Mouse (Mus musculus) embryonic facial prominence, embryonic 12.5 days (tissue): Measurements from ENCODE around the gene Rab20. TPM values are rescaled to one million over a fixed set of nuclear protein-coding genes. Genes with fewer than 3 reads are reported as not detected.

Experiments
- ATAC-seq: fragments of 200-750 bp; cut with Nextera tagmentation; 2 replicates; pipeline ENCODE4 v1.8.0; 2017; ENCODE audit not compliant: insufficient number of reproducible peaks, insufficient read depth, low FRiP score, low TSS enrichment
- H3K27ac ChIP-seq: fragments of 300-500 bp; sonication (generic); 2 replicates; pipeline ENCODE4 v1.5.1; 2016; ENCODE audit warnings: mild to moderate bottlenecking
- H3K27me3 ChIP-seq: fragments of 300-500 bp; sonication (generic); 2 replicates; pipeline ENCODE4 v1.6.1; 2016; ENCODE audit warnings: mild to moderate bottlenecking, moderate library complexity
- H3K36me3 ChIP-seq: fragments of 300-500 bp; sonication (generic); 2 replicates; pipeline ENCODE4 v1.6.1; 2016; ENCODE audit warnings: mild to moderate bottlenecking
- H3K4me1 ChIP-seq: fragments of 300-500 bp; sonication (generic); 2 replicates; pipeline ENCODE4 v1.6.1; 2016
- H3K4me2 ChIP-seq: fragments of 300-500 bp; sonication (generic); replicated peaks from 2 replicates; pipeline ENCODE4 v1.6.1; 2016; ENCODE audit warnings: mild to moderate bottlenecking, moderate library complexity
- H3K4me3 ChIP-seq: fragments of 300-500 bp; sonication (generic); 2 replicates; pipeline ENCODE4 v1.5.1; 2016; ENCODE audit warnings: mild to moderate bottlenecking
- H3K9ac ChIP-seq: fragments of 300-500 bp; sonication (generic); 2 replicates; pipeline ENCODE4 v1.6.1; 2016; ENCODE audit warnings: mild to moderate bottlenecking, moderate library complexity
- H3K9me3 ChIP-seq: fragments of 300-500 bp; sonication (generic); 2 replicates; pipeline ENCODE4 v1.6.1; 2016; ENCODE audit warnings: mild to moderate bottlenecking, moderate library complexity
- WGBS: fragments of 180-500 bp; shearing (Covaris S2); methylation state at CpG from one replicate; pipeline ENCODE4 v1.1.7; 2016; 5-methylcytosine and 5-hydroxymethylcytosine counted together
- polyA plus RNA-seq: library from polyadenylated mRNA; unstranded; fragments of >200 nt; fragmentation: Nextera tagmentation; extraction: Ambion mirVana; gene quantifications from 2 replicates; pipeline ENCODE4 v1.2.1, GENCODE M21; 2016

Rab20 gene
- 1.1 and 1.2 TPM in 2 replicates for polyA plus RNA-seq

DNA sequence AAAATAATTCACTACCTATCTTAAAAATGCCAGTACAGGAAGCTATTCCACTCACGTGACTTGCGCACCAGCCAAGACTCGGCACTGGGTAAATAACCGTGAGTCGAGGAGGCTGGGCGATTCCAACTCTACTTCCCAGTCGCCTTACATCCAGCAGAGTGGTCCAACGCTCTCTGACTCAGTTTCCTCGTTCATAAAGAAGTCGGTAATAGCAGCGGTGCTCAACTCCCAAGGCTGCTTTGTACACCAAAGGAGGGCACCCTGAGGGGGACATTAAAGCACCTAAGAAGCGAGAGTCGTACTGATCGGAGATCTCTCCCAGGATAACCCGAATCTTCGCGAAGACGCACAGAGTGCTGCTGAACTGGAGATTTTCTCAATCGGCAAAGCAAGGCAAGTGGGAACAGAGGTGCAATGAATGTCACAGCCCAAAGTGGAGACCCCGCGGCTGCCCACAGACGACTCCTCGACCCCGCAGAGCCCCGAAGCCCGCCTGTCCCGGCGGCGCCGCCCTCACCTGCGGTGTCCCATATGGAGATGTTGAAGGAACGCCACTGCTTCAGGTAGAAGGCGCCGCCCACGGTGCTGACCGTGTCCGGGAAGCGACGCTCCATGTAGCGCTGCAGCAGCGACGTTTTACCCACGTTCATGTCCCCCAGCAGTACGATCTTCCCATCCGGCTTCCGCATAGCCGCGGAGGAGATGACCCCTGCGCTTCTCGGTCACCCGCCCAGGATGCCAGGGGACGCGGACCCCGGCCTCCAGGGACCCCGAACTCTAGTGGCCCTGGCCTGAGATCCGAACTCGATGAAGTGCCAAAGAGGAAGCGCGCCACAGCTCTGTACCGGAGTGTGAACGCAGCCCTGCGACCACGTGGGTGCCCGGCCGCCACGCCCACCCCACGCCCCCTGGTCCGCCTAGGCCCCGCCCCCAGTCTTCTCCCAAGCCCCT is at the start of gene Rab20:
Gene Rab20 (minus strand): TSS at position 900 of the 951 bp plus-strand sequence.
- WGBS: under 1% methylated on average over 68 of the region's 69 CpGs
- peak within 1 kb of the TSS; percentile 54 for H3K4me3 ChIP-seq
- peaks cover 79% of the 10 kb centered on the region for H3K27me3 ChIP-seq
- no peaks in the 10 kb centered on the region for H3K9me3 ChIP-seq
- no peaks in the 10 kb centered on the region for H3K36me3 ChIP-seq
- peak; percentile 76 for ATAC-seq
- no peak within 1 kb of the TSS for H3K27ac ChIP-seq
- H3K9ac ChIP-seq: peak within 1 kb of the TSS; percentile 4; the same call in 1 of the 2 replicates
- peak within 1 kb of the TSS; percentile 94 for H3K4me2 ChIP-seq
- peaks cover 24% of the 10 kb centered on the region for H3K4me1 ChIP-seq

DNA sequence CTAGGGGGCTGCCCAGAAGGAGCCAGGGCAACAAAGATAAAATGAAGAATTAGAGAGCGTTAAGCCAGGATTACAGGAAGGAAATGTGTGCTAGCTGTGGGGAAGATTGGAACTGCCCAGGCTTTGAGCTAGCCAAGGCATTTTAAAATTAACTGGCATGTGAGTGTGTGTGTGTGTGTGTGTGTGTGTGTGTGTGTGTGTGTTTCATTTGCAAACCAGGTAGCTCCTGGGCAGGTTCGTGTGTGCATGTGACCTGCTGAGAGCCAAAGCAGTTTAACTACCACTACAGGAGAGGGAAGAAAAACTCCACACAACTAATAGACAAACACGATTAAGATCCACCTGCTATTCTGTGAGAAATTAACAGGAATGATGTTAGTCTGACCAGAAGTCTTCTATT is 44.8 kb upstream of the Rab20 start:
- H3K9me3 ChIP-seq: no peaks in the 10 kb centered on the region
- H3K9ac ChIP-seq: no peak overlapping the region
- no peaks in the 10 kb centered on the region for H3K4me1 ChIP-seq
- H3K27ac ChIP-seq: no peak overlapping the region
- 93% methylated on average over 3 of the region's 3 CpGs for WGBS
- H3K36me3 ChIP-seq: peaks cover 32% of the 10 kb centered on the region
- no peak overlapping the region for H3K4me3 ChIP-seq
- no peak for ATAC-seq
- H3K4me2 ChIP-seq: no peak overlapping the region
- H3K27me3 ChIP-seq: no peaks in the 10 kb centered on the region

DNA sequence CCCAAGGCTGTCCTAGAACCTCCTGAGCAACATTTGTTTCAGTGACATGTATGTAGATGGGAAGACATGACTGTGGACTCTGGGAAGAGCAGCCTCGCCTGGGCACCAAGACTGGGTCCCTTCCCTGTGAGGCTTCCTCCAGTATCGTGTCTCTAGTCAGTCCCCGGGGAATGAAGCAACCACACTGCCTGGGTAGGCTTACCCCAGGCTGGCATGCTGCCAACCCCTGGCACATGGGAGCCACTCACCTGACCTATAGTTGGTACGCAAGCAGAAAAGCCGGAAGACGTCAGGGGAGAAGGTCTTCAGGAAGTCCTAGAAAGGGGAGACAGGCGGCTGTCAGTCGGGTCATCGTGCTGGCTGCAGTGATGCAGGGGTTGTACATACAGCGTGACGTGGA is 40.2 kb upstream of the Rab20 start:
- ATAC-seq: no peak
- H3K4me3 ChIP-seq: no peak overlapping the region
- H3K27ac ChIP-seq: no peak overlapping the region
- H3K9me3 ChIP-seq: no peaks in the 10 kb centered on the region
- H3K9ac ChIP-seq: no peak overlapping the region
- peaks cover 63% of the 10 kb centered on the region for H3K36me3 ChIP-seq
- WGBS: 88% methylated on average over 11 of the region's 11 CpGs
- no peaks in the 10 kb centered on the region for H3K27me3 ChIP-seq
- no peaks in the 10 kb centered on the region for H3K4me1 ChIP-seq
- no peak overlapping the region for H3K4me2 ChIP-seq

DNA sequence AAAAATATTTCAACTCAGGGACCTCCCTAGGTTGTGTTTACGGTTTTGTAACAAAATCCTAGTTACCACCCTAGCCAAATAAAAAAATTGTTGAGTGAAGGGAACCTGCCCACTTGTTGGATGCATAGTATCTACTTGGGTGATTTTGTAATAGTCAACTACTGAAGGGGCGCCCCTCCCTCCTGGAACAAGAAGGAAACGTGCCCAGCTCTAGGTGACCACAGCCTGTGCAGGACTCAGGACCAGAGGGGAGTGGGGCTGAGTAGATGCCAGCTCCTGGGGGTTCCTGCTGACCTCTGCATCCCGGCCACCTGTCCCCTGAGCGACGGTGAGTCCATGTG is 39.5 kb upstream of the Rab20 start:
- Histone ChIP-seq H3K27ac (no peak overlapping the region), H3K4me3 (no peak overlapping the region), H3K36me3 (peaks cover 69% of the 10 kb centered on the region), H3K9ac (no peak overlapping the region), H3K27me3 (no peaks in the 10 kb centered on the region), H3K4me2 (no peak overlapping the region), H3K4me1 (no peaks in the 10 kb centered on the region), H3K9me3 (no peaks in the 10 kb centered on the region)
- no peak for ATAC-seq
- WGBS: 89% methylated on average over 6 of the region's 6 CpGs

DNA sequence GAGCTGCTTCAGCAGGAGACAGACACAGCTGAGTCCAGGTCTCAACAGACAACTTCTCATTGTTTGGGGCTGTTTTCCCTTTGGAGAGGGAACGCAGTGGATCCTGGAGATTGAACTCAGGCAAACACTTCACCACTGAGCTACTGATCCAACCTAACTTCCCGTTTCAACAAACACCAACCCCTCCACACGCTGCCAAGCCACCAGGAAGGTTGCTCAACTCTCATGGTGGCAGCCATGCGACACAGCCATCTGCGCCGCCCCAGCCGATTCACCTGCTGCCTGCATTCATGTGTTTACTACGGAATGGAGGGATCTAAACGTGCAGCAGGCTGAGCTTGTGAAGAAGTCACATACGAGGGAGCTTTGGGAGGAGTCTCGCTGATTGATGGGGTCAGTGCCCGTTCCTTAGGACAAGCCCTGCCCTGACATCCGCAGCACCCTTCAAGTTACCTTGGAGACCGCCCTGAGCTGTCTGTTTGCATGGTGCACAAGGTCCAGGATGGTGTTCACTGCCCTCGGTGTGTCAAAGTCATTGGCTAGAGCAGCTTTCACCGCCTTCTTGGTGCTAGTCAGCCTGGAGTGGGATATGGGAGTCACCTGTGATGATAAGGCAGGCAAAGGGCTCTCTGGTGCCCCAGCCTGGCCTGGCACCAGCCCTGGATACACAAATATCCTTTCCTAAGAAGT is 39.0 kb upstream of the Rab20 start:
- no peak overlapping the region for H3K9ac ChIP-seq
- 91% methylated on average over 16 of the region's 16 CpGs for WGBS
- H3K4me2 ChIP-seq: no peak overlapping the region
- H3K27ac ChIP-seq: no peak overlapping the region
- H3K27me3 ChIP-seq: no peaks in the 10 kb centered on the region
- no peak overlapping the region for H3K4me3 ChIP-seq
- H3K36me3 ChIP-seq: peaks cover 74% of the 10 kb centered on the region
- H3K4me1 ChIP-seq: no peaks in the 10 kb centered on the region
- H3K9me3 ChIP-seq: no peaks in the 10 kb centered on the region
- ATAC-seq: no peak

DNA sequence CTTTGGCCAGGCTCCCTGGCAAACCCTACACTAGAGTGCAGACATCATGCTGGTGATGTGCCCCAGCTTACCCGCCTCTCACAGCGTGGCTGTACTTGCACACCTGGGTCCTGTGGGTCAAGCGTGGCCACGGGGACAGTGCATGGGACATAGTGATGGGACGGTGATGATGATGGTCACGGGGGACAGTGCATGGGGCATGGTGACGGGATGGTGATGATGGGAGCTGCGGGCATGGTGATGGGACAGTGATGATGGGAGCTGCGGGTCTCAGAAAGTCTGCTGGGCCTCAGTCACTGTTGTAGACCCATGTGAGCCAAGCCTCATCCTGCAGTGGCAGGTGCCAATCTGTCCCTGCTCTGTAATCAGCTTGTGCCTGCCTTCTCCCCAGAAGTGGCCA is 37.8 kb upstream of the Rab20 start:
- no peak overlapping the region for H3K4me3 ChIP-seq
- no peak overlapping the region for H3K9ac ChIP-seq
- no peaks in the 10 kb centered on the region for H3K4me1 ChIP-seq
- no peaks in the 10 kb centered on the region for H3K27me3 ChIP-seq
- no peak overlapping the region for H3K27ac ChIP-seq
- peaks cover 76% of the 10 kb centered on the region for H3K36me3 ChIP-seq
- 95% methylated on average over 9 of the region's 9 CpGs for WGBS
- ATAC-seq: no peak
- H3K9me3 ChIP-seq: no peaks in the 10 kb centered on the region
- no peak overlapping the region for H3K4me2 ChIP-seq

DNA sequence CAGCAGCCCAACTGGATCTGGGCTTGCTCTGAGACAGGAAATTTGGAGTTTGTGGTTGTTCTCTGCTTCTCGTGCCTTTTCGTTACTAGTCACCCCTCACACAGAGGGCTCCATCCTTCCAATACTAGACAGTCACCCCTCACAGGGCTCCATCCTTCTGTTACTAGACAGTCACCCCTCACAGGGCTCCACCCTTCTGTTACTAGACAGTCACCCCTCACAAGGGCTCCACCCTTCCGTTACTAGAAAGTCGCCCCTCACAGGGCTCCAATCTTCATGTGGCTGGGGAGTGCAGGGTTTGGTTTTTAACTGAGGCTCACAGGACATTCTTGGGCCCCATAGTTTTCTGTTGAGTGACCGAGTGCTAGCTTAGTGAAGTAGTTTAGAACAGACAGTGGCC is 34.7 kb upstream of the Rab20 start:
- no peak overlapping the region for H3K4me2 ChIP-seq
- no peaks in the 10 kb centered on the region for H3K9me3 ChIP-seq
- ATAC-seq: no peak
- 88% methylated on average over 5 of the region's 5 CpGs for WGBS
- H3K4me3 ChIP-seq: no peak overlapping the region
- no peaks in the 10 kb centered on the region for H3K4me1 ChIP-seq
- H3K9ac ChIP-seq: no peak overlapping the region
- peaks cover 86% of the 10 kb centered on the region for H3K36me3 ChIP-seq
- no peak overlapping the region for H3K27ac ChIP-seq
- H3K27me3 ChIP-seq: no peaks in the 10 kb centered on the region

DNA sequence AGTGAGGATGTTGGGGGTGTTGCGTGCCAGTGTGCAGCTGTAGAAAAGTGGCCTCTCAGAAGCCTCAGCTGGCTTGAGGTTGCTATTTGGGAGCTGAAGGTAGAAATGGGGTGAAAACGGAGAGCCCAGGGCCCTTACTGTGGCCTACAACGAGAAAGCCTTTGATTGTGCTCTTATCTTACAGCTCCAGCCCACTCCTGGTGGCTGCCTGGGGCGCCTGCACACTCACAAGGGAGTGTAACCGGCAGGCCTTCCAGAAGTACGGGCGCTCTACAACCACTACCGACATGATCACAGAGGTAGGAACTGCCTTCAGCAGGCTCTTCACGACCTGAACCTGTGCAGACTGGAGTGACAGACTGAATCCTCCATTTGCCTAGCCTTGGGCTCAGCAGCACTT is 34.2 kb upstream of the Rab20 start:
- peaks cover 87% of the 10 kb centered on the region for H3K36me3 ChIP-seq
- 0 out of 2 replicates have a peak, but pooled peaks cover 2% of the 10 kb centered on the region for H3K4me1 ChIP-seq
- WGBS: 87% methylated on average over 9 of the region's 9 CpGs
- no peaks in the 10 kb centered on the region for H3K9me3 ChIP-seq
- no peak for ATAC-seq
- H3K4me2 ChIP-seq: no peak overlapping the region
- H3K4me3 ChIP-seq: no peak overlapping the region
- no peak overlapping the region for H3K9ac ChIP-seq
- no peak overlapping the region for H3K27ac ChIP-seq
- no peaks in the 10 kb centered on the region for H3K27me3 ChIP-seq

DNA sequence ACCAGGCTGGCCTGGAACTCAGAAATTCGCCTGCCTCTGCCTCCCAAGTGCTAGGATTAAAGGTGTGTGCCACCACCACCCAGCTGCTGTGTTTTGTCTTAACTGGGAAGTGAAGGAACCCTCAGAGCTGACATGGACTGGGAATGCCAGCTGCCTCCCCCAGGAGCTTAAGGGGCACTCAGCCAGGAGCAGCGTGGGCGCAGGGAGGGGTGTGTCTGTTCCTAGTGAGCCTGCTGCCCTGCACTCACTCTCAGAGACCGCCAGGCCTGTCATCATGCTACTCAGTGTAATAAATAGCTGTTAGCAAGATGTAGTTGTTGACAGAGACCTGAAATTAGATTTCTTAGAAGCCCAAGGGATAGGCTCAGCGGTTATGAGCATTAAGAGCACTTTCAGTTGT is 32.5 kb upstream of the Rab20 start:
- Histone ChIP-seq H3K9ac (no peak overlapping the region), H3K9me3 (no peaks in the 10 kb centered on the region), H3K4me3 (no peak overlapping the region), H3K27me3 (no peaks in the 10 kb centered on the region), H3K27ac (no peak overlapping the region), H3K4me2 (no peak overlapping the region), H3K36me3 (peaks cover 86% of the 10 kb centered on the region), H3K4me1 (0 out of 2 replicates have a peak, but pooled peaks cover 5% of the 10 kb centered on the region)
- ATAC-seq: no peak
- WGBS: 88% methylated on average over 5 of the region's 5 CpGs

DNA sequence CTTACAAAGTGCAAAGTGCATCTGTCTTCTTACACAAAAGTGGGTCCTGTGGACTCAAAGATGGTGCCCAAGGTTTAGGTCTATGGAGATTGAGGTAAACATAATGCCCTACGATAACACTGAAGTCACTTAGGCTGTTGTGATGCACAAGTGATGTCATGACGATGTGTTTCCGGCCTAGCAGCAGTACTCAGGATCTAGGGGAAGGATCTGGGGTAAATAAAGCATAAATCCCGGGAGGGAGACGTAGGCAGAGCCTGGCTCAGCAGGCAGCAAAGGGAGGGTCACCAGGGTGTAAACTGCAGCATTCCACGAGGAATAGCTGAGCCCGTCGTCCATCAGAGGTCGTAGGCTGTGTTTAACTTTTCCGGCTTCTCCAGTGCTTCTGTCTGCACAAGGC is 30.4 kb upstream of the Rab20 start:
- Histone ChIP-seq H3K4me1 (0 out of 2 replicates have a peak, but pooled peaks cover 5% of the 10 kb centered on the region), H3K4me2 (no peak overlapping the region), H3K27me3 (no peaks in the 10 kb centered on the region), H3K27ac (no peak overlapping the region), H3K36me3 (peaks cover 88% of the 10 kb centered on the region), H3K4me3 (no peak overlapping the region), H3K9me3 (no peaks in the 10 kb centered on the region), H3K9ac (no peak overlapping the region)
- WGBS: 81% methylated on average over 10 of the region's 10 CpGs
- no peak for ATAC-seq

DNA sequence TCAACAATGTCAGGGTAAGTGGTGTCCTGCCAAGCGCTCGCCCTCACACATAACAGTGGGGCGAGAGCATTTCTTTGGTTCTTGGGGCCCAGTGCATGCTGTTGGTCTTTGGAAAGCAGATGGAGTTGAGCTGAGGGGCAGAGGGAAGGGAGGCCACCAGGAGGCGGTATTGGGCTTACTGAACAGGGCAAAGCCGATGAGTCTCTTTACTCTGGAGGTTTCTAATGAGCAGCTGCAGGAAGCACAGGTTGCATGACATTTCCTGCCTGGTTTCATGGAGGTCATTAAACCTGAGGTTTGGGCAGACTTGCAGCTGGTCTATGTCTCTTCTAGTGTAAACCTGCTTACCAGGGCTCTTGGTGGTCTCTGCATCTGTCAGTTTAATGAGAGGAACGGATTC is 28.3 kb upstream of the Rab20 start:
- 0 out of 2 replicates have a peak, but pooled peaks cover 5% of the 10 kb centered on the region for H3K4me1 ChIP-seq
- no peaks in the 10 kb centered on the region for H3K27me3 ChIP-seq
- H3K9me3 ChIP-seq: no peaks in the 10 kb centered on the region
- 71% methylated on average over 6 of the region's 6 CpGs for WGBS
- H3K4me3 ChIP-seq: no peak overlapping the region
- no peak overlapping the region for H3K27ac ChIP-seq
- H3K9ac ChIP-seq: no peak overlapping the region
- no peak overlapping the region for H3K4me2 ChIP-seq
- ATAC-seq: no peak
- peaks cover 84% of the 10 kb centered on the region for H3K36me3 ChIP-seq

DNA sequence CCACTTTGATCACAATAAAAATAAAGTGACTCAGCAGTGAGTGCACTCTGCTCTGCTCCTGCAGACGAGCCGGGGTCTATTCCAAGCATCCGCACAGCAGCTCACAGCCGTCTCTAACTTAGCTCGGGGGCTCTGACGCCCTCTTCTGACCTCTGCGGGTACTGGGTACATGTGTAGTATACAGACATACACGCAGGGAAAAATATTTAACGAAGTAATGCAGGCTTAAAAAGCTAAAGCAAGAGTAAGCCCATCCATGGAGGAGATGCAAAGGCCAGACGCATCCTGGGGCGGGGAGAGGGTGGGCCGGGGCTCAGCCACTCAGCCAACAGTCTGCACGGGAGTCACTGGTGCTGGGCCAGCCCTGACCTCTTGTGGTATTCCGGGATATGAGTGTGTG is 27.6 kb upstream of the Rab20 start:
- H3K9me3 ChIP-seq: no peaks in the 10 kb centered on the region
- no peaks in the 10 kb centered on the region for H3K27me3 ChIP-seq
- H3K27ac ChIP-seq: no peak overlapping the region
- H3K4me3 ChIP-seq: no peak overlapping the region
- ATAC-seq: no peak
- H3K9ac ChIP-seq: no peak overlapping the region
- 0 out of 2 replicates have a peak, but pooled peaks cover 5% of the 10 kb centered on the region for H3K4me1 ChIP-seq
- H3K36me3 ChIP-seq: peaks cover 78% of the 10 kb centered on the region
- no peak overlapping the region for H3K4me2 ChIP-seq
- 80% methylated on average over 14 of the region's 14 CpGs for WGBS
